Mouse (Mus musculus): ENCODE results near the gene Dtnb.

The Dtnb gene

GRCm38 (mm10) chr12:3572581-3573397 lies 608 bp downstream of the Dtnb start:
- DNase-seq (ENCODE audit: low spot score in 2 of 2), result peak; percentile 38 to 67

- DNase-seq (ENCODE audit: low spot score in 2 of 2), result no peak
These were observed 1.2 kb downstream of the Dtnb start for GRCm38 (mm10) chr12:3573410-3573809.

- no peak for DNase-seq (ENCODE audit: low spot score in 2 of 2)
These were observed 2.5 kb downstream of the Dtnb start for GRCm38 (mm10) chr12:3574670-3575069.

- DNase-seq (ENCODE audit: low spot score in 2 of 2), result no peak
These were observed 7.9 kb downstream of the Dtnb start for GRCm38 (mm10) chr12:3579958-3580530.

- no peak for DNase-seq (ENCODE audit: low spot score in 2 of 2)
These were observed 10.4 kb downstream of the Dtnb start for GRCm38 (mm10) chr12:3582604-3583003.

- DNase-seq (ENCODE audit: low spot score in 2 of 2), result no peak
These were observed 13.3 kb downstream of the Dtnb start for GRCm38 (mm10) chr12:3585525-3585924.

GRCm38 (mm10) chr12:3587010-3587409 lies 14.8 kb downstream of the Dtnb start:
- peak in 1 of 2 experiments; percentile 12 for DNase-seq (ENCODE audit: low spot score in 2 of 2)

- no peak for DNase-seq (ENCODE audit: low spot score in 2 of 2)
These were observed 17.9 kb downstream of the Dtnb start for GRCm38 (mm10) chr12:3590039-3590438.

GRCm38 (mm10) chr12:3591595-3591994 lies 19.4 kb downstream of the Dtnb start:
- no peak for DNase-seq (ENCODE audit: low spot score in 2 of 2)

GRCm38 (mm10) chr12:3602786-3603185 lies 30.6 kb downstream of the Dtnb start:
- DNase-seq (ENCODE audit: low spot score in 2 of 2), result no peak

- no peak for DNase-seq (ENCODE audit: low spot score in 2 of 2)
These were observed 34.0 kb downstream of the Dtnb start for GRCm38 (mm10) chr12:3606202-3606601.

GRCm38 (mm10) chr12:3609747-3610146 lies 37.6 kb downstream of the Dtnb start:
- peak; percentile 2 to 5 for DNase-seq (ENCODE audit: low spot score in 2 of 2)

- DNase-seq (ENCODE audit: low spot score in 2 of 2), result no peak
These were observed 39.7 kb downstream of the Dtnb start for GRCm38 (mm10) chr12:3611871-3612270.

GRCm38 (mm10) chr12:3615041-3615440 lies 42.9 kb downstream of the Dtnb start:
- DNase-seq (ENCODE audit: low spot score in 2 of 2), result no peak

- DNase-seq (ENCODE audit: low spot score in 2 of 2), result no peak
These were observed 46.2 kb downstream of the Dtnb start for GRCm38 (mm10) chr12:3618144-3619020.

- DNase-seq (ENCODE audit: low spot score in 2 of 2), result no peak
These were observed 46.8 kb downstream of the Dtnb start for GRCm38 (mm10) chr12:3619021-3619367.

- DNase-seq (ENCODE audit: low spot score in 2 of 2), result no peak
These were observed 54.7 kb downstream of the Dtnb start for GRCm38 (mm10) chr12:3626880-3627279.

- DNase-seq (ENCODE audit: low spot score in 2 of 2), result peak in 1 of 2 experiments; percentile 1
These were observed 69.8 kb downstream of the Dtnb start for GRCm38 (mm10) chr12:3641931-3642330.

- no peak for DNase-seq (ENCODE audit: low spot score in 2 of 2)
These were observed 84.6 kb downstream of the Dtnb start for GRCm38 (mm10) chr12:3656799-3657198.

- DNase-seq (ENCODE audit: low spot score in 2 of 2), result no peak
These were observed 85.1 kb downstream of the Dtnb start for GRCm38 (mm10) chr12:3657234-3657633.

- DNase-seq (ENCODE audit: low spot score in 2 of 2), result no peak
These were observed 85.6 kb downstream of the Dtnb start for GRCm38 (mm10) chr12:3657786-3658185.

GRCm38 (mm10) chr12:3659554-3660311 lies 87.6 kb downstream of the Dtnb start:
- no peak for DNase-seq (ENCODE audit: low spot score in 2 of 2)

Measured in natural killer cell, adult 2 months (primary cell).